Mouse (Mus musculus) heart, postnatal 0 days (tissue): ENCODE measurements around the gene Micall1.

ENCODE experiments used
- CTCF ChIP-seq: IDR thresholded peaks from 2 replicates; pipeline ENCODE4 v1.5.1; 2016; ENCODE audit warnings: antibody characterized with exemption, control low read depth, low read depth
- EP300 ChIP-seq: IDR thresholded peaks from 2 replicates; pipeline ENCODE4 v1.6.1; 2016; ENCODE audit warnings: antibody characterized with exemption, low read depth

DNA sequence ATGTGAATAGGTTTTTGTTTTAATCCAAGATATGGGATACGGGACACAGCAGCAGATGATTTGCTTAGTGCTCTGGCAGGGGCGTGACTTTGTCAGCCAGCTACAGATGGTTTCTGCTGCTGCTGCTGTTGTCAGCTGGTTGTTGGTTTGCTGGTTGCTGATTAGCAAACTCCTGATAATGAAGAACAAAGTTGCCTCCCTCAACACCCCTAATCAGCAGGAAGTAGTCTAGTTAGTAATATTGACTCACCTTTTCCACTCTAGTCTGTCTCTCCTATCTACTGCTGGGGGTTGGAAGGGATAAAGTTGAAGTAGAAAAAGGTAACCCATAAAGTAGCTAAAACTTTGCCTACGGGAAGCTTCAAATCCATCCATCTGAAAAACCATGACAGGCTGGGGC lies 41.1 kb upstream of the Micall1 start:
- TF ChIP-seq CTCF (no peak), EP300 (no peak)
